Mouse (Mus musculus) natural killer cell, adult 2 months (primary cell): Measurements from ENCODE around the gene Fbxw8.

Experiments
- DNase-seq, 2 experiments: peaks; one replicate each; pipeline ENCODE4 v3.0.0; 2022; ENCODE audit warnings: low spot score in 2 of 2

Fbxw8 gene

DNA sequence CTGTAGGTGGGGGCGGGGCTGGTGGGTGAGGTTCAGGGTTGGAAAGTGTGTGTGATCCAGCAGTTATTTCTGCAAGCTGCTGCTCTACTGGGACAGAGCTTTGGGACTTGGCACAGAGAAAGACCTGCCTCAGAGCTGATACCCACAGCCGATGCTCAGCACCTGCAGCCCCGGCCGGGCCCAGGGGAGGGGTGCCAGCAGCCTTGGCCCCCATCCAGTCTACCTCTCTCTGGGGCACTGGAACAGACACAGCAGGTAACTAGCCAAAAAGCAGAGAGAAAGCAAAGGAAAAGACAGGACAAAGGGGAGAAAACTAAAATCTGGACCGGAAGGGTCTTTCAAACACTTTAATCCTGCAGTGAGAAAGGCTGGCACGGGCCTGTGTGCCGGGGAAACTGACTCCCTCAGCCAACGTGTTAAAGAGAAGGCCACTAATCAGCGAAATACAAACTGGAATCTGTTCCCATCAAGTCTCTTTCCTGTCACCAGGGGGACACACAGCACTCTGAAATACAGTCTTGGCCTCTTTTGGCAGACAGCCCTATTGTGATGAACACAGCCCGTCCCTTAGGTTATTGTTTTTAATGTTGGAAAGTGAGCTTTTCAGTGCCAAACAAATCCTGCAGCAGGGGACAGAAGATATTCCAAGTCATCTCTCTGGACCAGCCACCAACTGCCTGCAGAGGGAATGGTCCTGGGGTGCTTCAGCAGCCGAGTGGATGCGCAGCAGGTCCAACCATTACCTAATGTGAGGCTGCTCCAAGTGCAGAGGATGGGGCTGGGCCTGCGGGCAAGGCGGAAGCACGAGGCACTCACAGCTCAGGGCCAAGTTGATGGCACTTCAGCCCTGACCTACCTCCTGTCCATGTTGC lies 78.3 kb downstream of the Fbxw8 start:
- no peak for DNase-seq

DNA sequence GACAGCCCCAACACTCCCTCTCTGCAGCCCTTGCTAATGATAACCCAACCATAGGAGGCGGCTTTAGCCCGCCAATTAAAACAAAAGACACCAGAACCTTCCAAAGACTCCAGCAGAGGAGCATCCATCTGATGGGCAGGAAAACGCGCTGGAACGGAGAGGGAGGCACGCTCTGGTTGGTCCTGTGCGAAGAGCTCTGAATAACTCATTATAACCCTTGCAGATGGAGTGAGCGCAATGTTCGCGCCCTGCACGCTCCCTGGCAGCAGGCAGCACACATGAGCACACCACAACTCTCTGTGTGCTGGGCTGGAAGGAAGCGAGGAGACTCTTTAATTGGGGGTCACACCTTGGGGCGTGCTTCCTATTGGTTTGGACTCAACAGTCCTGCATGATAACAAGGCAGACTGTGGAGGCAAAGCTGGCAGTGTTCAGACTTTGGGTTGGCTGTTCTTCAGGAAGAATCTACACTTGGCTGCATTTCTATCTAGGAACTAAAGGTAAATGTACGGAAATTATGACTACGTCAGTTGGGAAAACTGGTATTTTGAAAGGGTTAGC lies 82.0 kb downstream of the Fbxw8 start:
- DNase-seq = no peak

DNA sequence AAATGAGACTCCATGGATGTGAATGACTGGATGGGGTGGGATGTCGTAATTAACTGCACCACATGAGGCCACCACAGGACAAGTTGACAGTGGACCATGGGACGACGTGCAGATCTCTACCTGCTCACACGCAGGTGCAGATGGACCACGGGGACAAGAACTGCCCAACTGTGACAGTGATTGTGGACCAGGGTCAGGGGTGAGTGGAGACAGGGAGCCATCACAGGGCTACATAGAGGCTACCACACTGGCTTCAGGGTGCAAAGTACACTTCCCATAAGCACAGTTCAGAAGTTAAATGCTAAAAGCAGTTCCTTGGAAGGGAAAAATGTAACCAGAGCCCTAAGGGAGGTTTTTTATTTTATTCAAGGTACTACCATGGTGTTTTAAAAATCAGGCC lies 83.5 kb downstream of the Fbxw8 start:
- DNase-seq = no peak

- peak; percentile 60 to 61 for DNase-seq
Measured at GRCm38 (mm10) chr5:118069315-118069714, 85.9 kb downstream of the Fbxw8 start.

GRCm38 (mm10) chr5:118067984-118068494 lies 87.2 kb downstream of the Fbxw8 start:
- no peak for DNase-seq

DNA sequence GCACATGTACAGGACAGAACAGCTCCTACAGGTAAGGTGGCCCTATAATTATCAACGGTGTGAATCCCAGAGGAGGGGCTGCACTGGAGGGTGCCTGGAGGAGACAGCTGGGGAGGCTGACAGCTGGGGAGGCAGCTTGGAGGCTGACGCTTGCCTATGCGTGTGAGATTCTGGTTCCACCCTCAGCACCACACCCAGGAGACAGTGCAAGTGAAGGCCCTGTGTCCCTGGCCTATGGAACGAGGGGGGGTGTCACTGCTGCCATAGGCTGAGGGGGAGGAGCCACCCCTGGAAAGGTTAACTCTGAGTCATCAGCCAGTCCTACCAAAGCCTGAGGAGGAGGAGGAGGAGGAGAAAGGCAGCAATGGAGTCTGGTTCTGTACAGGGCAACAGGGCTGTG lies 87.7 kb downstream of the Fbxw8 start:
- no peak for DNase-seq

GRCm38 (mm10) chr5:118066828-118067227 lies 88.4 kb downstream of the Fbxw8 start:
- DNase-seq = peak; percentile 34 to 55

GRCm38 (mm10) chr5:118065516-118066255 lies 89.6 kb downstream of the Fbxw8 start:
- DNase-seq = no peak

- no peak for DNase-seq
Measured at GRCm38 (mm10) chr5:118064284-118064901, 90.9 kb downstream of the Fbxw8 start.

- DNase-seq = no peak
Measured at GRCm38 (mm10) chr5:118063181-118063621, 92.1 kb downstream of the Fbxw8 start.

GRCm38 (mm10) chr5:118061391-118061790 lies 93.9 kb downstream of the Fbxw8 start:
- DNase-seq = no peak

- DNase-seq = no peak
Measured at GRCm38 (mm10) chr5:118059646-118060045, 95.6 kb downstream of the Fbxw8 start.

- no peak for DNase-seq
Measured at GRCm38 (mm10) chr5:118058858-118059257, 96.4 kb downstream of the Fbxw8 start.

- no peak for DNase-seq
Measured at GRCm38 (mm10) chr5:118057508-118058111, 97.7 kb downstream of the Fbxw8 start.

DNA sequence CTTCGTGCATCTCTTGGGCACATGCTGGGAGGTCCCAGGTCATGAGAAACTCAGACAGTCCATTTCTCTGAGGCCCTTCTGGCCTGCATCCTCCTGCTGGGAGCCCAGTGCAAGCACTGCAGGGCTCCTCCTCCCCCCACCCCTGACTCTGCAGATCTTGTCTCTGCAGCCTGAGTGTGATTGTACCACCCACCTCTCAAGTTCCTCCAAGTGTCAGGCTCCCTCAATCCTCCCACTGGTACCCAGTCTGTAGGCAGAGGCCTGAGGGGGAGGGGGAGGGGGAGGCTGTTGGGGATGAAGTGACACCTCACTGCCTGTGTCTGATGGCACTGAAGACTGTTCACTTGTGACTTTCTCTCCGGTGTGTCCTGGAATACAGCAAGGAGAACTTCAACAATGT lies 102.1 kb downstream of the Fbxw8 start:
- DNase-seq = no peak

DNA sequence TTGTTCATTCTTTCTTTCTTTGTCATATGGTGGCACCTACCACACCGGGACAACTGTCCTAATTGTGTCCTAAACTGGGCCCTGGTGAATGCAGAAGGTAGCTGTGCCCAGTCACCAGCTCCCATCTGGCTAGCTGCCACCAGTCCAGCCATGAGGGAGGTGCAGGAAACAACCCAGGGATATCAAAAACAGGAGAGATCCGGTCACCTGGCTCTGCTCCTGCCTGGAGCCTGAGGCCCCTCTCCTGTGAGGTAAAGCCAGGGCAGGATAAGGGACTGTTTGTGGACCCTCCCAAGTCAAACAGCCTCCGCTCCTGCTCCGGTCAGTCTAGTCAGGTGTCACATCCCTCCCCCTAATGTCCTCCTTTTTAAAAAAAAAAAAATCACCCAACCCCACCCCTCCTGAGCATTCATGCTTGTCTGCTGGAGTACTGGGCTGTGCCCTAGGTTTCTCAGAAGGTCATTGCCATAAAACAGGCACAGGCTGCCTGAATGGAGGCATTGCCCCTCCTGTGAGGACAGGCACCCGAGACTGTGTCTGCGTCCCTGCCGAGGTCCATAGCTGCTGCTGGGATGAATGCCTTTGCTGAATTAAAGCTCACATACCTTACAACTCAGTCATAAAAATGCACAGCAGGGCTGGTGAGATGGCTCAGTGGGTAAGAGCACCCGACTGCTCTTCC lies 103.1 kb downstream of the Fbxw8 start:
- no peak for DNase-seq

GRCm38 (mm10) chr5:118050743-118051142 lies 104.5 kb downstream of the Fbxw8 start:
- DNase-seq = peak in 1 of 2 experiments; percentile 45

- DNase-seq = peak in 1 of 2 experiments; percentile 39
Measured at GRCm38 (mm10) chr5:118048928-118049327, 106.3 kb downstream of the Fbxw8 start.

DNA sequence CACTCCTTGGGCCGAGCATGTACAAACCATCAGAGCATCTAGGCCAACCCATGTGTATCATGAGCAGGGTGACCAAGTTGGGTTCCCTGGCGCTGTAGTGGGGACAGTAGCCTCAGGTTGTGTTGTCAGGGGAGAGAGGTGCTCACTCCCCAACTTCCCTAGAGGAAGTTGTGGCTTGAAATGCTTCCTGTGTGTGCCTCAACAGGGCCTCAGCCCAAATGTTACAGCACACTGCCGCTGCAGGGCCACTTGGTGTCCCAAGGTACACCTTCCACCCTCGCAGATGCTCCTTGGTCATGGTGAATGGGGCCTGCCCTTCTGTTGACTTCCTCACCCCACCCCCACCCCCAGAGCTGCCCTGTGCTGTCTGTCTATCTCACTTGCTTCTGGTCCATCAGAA lies 106.9 kb downstream of the Fbxw8 start:
- DNase-seq = no peak

DNA sequence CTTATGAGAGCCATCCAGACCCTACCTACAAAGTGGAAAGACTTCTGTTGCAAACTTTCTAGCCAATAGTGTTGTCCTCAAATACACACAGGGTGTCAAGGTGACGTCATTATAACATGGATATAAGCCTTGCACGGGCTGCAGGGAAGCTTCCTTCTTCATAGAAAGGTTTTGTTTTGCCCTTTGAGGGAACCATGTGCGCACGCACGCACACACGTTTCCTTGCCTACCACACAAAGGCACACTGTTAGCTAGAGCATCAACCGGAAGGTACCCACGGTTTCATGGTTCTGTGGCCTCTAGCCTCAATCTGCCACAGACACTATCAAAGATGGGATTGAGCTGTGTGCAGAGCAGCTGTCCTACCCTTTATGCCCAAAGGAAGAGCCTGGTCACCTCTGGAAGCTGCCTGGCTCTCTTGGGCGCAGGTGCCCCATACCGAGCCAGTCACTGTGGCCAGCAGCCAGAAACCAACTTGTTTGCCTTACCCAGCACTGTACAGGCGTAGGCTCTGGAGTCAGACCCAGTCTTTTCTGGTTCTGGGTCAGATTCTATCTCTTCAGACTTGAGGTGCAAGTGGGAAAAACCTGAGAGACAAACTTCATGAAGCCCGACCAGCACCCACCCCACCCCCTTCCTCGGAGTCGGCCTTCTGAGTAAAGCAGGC lies 108.0 kb downstream of the Fbxw8 start:
- DNase-seq = no peak
